Mouse (Mus musculus) olfactory bulb, adult 2 months (tissue): Measurements from ENCODE around the gene Cd276. TPM values are rescaled to one million over a fixed set of nuclear protein-coding genes. Genes with fewer than 3 reads are reported as not detected.

Experiments used
- H3K27ac ChIP-seq: fragments of 200-500 bp; 2 replicates; pipeline ENCODE4 v1.5.1; 2012; ENCODE audit warnings: low read depth, low read length; ENCODE audit not compliant: insufficient read depth
- H3K4me1 ChIP-seq: fragments of 200-500 bp; 2 replicates; pipeline ENCODE4 v1.6.1; 2012; ENCODE audit warnings: low read length; ENCODE audit not compliant: control insufficient read depth, insufficient read depth
- H3K4me3 ChIP-seq: fragments of 200-500 bp; 2 replicates; pipeline ENCODE4 v1.5.1; 2012; ENCODE audit warnings: mild to moderate bottlenecking, low read depth, low read length, moderate library complexity; ENCODE audit not compliant: insufficient read depth
- CTCF ChIP-seq: fragments of 200-500 bp; IDR thresholded peaks from 2 replicates; pipeline ENCODE4 v1.5.1; 2012; ENCODE audit warnings: low read depth, mild to moderate bottlenecking, low read length, moderate library complexity; ENCODE audit not compliant: insufficient read depth
- POLR2A ChIP-seq: fragments of 200-500 bp; IDR thresholded peaks from 2 replicates; pipeline ENCODE4 v1.6.1; 2012; ENCODE audit warnings: mild to moderate bottlenecking, low read depth, low read length, moderate library complexity; ENCODE audit not compliant: insufficient read depth
- WGBS: fragments of 180-500 bp; shearing (Covaris S2); methylation state at CpG from one replicate; pipeline ENCODE4 v1.1.7; 2018; 5-methylcytosine and 5-hydroxymethylcytosine counted together
- polyA plus RNA-seq: library from polyadenylated mRNA; stranded (reverse); fragments of >200 nt; gene quantifications from 2 replicates; pipeline ENCODE4 v1.2.4, GENCODE M21; 2012; ENCODE audit warnings: low replicate concordance; ENCODE audit not compliant: missing spikeins, insufficient read depth, insufficient read length

Gene Cd276
- polyA plus RNA-seq, 1 experiment = not detected

DNA sequence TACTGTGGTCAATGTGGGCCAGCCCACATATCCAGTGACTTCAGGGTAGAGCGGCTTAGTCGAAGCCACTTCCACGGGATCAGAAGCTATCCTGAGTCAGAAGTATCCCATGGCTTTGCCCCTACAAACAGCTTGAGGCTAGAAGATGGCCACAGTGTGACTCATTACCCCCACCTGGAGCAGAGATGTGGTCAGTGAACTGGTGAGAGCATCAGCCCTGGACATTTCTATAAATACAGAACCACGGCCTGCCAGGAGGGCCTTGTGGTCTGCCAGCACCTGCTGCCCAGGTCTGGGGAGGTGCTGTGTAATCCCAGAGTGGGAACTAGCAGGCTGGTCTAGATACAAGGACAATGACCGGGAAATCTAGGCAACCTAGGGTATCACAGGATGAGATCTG is 54.3 kb downstream of the Cd276 start:
- H3K4me1 ChIP-seq = peaks cover 23% of the 10 kb centered on the region
- H3K27ac ChIP-seq = no peak overlapping the region
- WGBS = 82% methylated on average over 5 of the region's 5 CpGs
- TF ChIP-seq POLR2A = no peak
- TF ChIP-seq CTCF = no peak
- H3K4me3 ChIP-seq = no peak overlapping the region

GRCm38 (mm10) chr9:58497942-58498341 is 57.3 kb downstream of the Cd276 start:
- Histone ChIP-seq H3K27ac (no peak overlapping the region), H3K4me3 (no peak overlapping the region), H3K4me1 (peaks cover 45% of the 10 kb centered on the region)
- whole genome bisulfite sequencing = 43% methylated on average over 4 of the region's 4 CpGs
- TF ChIP-seq CTCF (no peak), POLR2A (no peak)

DNA sequence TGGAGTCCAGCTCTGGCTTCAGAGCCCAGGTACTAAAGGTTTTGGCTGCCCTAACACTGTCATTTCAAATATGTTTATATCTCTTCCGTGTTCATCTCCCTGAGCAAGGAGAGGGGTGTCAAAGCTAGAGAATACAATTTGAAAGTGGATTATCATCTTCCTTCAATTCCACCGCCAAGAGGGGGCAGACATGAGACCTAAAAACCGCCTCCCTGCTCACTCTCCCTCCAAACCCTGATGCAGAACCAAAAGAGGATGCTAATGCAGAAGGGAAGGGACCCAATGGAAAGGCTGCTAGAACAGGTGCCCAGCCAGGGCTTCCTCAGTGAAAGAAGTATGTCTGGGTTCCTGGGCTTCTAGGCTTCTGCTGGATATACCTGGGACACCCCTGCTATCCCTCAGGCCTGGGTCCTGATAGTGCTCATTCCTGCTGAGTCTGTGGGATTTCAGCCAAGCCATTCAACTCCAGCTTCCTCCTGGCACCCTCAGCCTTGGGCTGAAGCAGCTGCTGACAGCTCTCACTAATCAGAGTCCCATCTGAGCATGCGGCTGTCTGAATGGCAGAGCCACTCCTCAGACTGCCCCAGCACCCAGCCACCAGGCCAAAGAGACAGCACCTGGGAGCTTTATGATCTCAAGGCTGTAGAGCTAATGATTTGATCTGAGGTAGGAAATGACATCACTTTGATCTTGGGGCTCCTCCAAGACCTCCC is 58.6 kb downstream of the Cd276 start:
- Histone ChIP-seq H3K4me3 (no peak overlapping the region), H3K27ac (no peak overlapping the region), H3K4me1 (peaks cover 56% of the 10 kb centered on the region)
- TF ChIP-seq POLR2A (no peak), CTCF (no peak)
- 19% methylated on average over 4 of the region's 4 CpGs for WGBS

DNA sequence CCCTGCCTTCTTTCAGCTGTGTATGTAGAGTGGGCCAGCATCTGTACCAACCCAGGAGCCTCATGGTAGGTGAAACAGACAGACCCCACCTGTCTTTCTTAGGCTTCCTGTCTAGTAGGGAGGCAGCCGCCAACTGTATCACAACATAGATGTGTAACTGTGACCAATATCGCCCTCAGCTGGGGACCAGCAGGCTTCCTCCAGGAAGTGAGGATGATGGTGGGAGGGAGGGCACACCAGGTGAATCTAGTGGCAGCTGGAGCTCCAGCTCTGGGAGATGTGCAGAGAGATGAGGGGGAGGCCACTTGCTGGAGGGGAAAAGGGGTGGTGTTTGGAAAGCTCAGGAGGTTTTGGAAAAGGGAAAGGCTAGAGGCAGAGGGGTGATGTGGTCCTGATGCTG is 60.2 kb downstream of the Cd276 start:
- TF ChIP-seq POLR2A (no peak), CTCF (no peak)
- 51% methylated on average over 2 of the region's 2 CpGs for WGBS
- Histone ChIP-seq H3K4me1 (peaks cover 66% of the 10 kb centered on the region), H3K4me3 (no peak overlapping the region), H3K27ac (peak overlapping the region; percentile 46)

GRCm38 (mm10) chr9:58490391-58490790 is 64.8 kb downstream of the Cd276 start:
- Histone ChIP-seq H3K27ac (no peak overlapping the region), H3K4me1 (peaks cover 48% of the 10 kb centered on the region), H3K4me3 (peak overlapping the region; percentile 71)
- 32% methylated on average over 2 of the region's 2 CpGs for WGBS
- TF ChIP-seq CTCF = no peak
- no peak for TF ChIP-seq POLR2A

DNA sequence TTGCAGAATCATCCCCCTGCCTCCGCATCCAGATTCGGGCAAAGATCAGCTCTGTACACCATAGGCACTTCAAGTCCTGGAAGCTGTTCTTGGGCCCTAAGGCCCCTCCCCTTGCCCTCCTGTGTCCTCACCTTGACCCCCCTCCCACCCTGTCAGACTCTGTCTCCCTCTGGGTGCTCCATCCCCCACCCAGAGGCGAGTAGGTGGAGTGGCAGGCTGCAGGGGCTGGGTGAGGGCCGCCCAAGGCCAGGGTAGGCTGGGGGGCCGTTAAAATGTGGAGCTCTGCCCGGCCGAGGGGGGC is 65.4 kb downstream of the Cd276 start:
- 12% methylated on average over 7 of the region's 7 CpGs for WGBS
- Histone ChIP-seq H3K27ac (peak overlapping the region; percentile 92), H3K4me1 (peaks cover 43% of the 10 kb centered on the region), H3K4me3 (peak overlapping the region; percentile 71)
- TF ChIP-seq POLR2A (0 out of 2 replicates have a peak, but pooled peaks have one; percentile 16), CTCF (no peak)

- H3K4me1 ChIP-seq = peaks cover 39% of the 10 kb centered on the region
- TF ChIP-seq POLR2A = peak; percentile 4; the same call in 1 of the 2 replicates
- TF ChIP-seq CTCF = no peak
- H3K4me3 ChIP-seq = peak overlapping the region; percentile 71
- WGBS = 3% methylated on average over 13 of the region's 13 CpGs
- peak overlapping the region; percentile 92 for H3K27ac ChIP-seq
These were observed 65.9 kb downstream of the Cd276 start for GRCm38 (mm10) chr9:58489133-58489864.

DNA sequence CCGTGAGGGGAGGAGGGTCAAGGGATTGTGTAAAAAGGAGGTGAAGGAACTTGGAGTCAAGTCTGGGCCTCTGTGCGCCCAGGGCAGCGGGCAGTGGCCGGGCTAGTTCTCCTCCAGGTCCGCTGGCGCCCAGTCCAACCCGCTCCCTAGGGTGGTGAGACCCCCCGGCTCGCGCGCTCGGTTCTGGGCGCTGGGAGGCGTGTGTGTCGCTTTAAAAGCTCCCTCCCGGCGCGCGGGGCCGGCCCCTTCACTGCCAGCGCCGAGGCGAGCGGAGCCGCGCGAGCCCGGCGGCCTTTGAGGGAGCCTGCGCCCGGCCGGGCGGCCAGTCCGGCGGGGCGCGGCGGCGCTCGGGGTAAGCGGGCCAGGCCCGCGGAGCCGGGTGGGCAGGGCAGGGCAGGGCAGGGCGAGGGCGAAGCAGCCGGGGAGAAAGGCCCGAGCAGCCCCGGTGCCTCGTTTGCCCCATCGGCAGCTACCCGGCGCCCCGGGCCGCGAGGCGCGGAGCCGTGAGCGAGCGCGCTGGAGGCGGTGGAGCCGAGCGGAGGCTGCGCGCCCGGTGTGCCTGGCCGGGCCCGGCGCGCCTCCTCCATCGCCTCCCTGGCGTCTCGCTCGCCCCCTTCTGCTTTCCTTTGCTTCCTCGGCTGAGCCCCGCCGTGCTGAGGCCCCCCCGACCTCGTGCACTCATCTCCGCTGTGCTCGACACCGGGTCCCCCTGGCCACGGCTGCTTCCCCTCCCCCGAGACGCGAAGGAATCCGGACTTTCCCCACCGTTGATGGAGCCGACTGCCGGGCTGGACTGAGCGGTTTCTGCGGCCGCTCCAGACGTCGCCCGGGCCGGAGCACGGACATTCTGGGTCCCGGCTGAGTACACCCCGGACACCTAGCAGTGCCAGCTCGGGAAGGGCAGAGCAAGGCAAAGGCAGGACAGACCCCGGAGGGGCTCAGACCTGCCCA is 67.1 kb downstream of the Cd276 start, which contains the start of gene Insyn1:
Gene Insyn1, plus strand, starts transcription at position 753 of the 951 bp plus-strand sequence.
- under 1% methylated on average over 104 of the region's 104 CpGs for WGBS
- Histone ChIP-seq H3K4me1 (peaks cover 30% of the 10 kb centered on the region), H3K27ac (peak within 1 kb of the TSS; percentile 82), H3K4me3 (peak within 1 kb of the TSS; percentile 71)
- TF ChIP-seq CTCF = no peak
- peak; percentile 80 for TF ChIP-seq POLR2A

DNA sequence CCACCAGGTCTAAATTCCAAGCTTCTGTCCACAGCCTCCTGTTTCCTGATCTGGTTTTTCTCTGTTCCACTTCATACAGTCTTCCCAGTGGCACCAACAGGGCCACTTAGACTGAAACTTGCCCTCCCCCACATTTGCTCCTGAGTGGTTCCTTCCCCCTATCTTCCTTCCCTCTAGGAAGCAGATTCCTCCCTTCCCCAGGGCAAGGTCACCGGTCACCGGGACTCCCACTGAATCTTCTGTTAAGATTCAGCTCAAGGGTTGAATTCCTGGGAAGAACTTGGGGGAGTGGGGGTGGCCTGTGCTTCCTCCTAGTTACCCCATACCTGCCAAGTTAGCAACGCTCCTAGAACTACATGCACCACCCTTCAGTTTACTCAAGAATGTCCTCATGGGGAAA is 68.2 kb downstream of the Cd276 start:
- WGBS = 58% methylated on average over 3 of the region's 3 CpGs
- no peak overlapping the region for H3K27ac ChIP-seq
- H3K4me1 ChIP-seq = peaks cover 22% of the 10 kb centered on the region
- TF ChIP-seq CTCF (no peak), POLR2A (no peak)
- H3K4me3 ChIP-seq = no peak overlapping the region

Other genes with a start within 250 kb of the Cd276 start
- not detected in 2 replicates for gene Loxl1, start 242.3 kb downstream of the Cd276 start, polyA plus RNA-seq
- gene Tbc1d21, start 185.0 kb downstream of the Cd276 start, polyA plus RNA-seq = not detected in 2 replicates
- gene Insyn1, start 66.8 kb downstream of the Cd276 start, polyA plus RNA-seq = not detected in 2 replicates
- gene Nptn, start 26.8 kb upstream of the Cd276 start, polyA plus RNA-seq = 425 and 1,354 TPM in 2 replicates
- not detected in 2 replicates for gene Rec114, start 188.5 kb upstream of the Cd276 start, polyA plus RNA-seq